Mouse (Mus musculus): ENCODE measurements around the gene Bbs9. TPM values are rescaled to one million over a fixed set of nuclear protein-coding genes. Genes with fewer than 3 reads are reported as not detected.

The Bbs9 gene
- total RNA-seq, 2 experiments from 2014 or later = 17.5 to 18.7 TPM

DNA sequence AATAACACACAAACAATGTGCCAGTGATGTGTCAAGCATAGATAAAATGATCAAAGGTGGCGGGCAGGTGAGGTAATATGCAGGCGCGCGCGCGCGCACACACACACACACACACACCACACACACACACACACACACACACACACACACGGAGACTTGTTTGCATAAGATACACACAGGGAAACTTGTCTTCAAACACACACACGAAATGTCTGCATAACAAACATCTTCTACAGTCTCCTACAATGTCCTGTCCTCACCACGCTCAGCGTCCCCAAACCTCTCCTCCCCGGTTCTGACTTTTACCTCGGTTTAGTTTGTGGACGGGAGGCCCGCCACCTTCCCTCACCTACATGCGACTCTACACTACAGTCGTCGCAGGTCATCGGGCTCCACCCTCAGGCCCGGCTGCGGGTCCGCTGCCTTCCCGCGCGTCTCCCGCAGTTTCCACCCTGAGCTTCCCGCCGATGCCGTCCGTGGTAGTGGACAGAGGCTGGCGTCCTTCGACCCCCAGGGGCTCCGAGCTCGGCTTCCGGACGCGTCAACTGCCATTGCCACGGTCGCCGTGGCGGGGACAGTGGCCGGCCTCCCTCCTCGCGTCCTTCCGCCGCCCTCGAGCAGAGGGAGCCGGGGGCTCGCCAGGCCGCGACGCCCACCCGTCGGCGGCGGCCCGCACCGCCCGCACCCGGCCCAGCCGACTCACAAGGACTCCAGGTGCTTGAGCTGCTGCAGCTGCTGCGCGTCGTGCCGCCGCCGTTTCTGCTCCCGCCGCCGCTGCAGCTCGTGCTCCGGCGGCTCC, 7.9 kb upstream of the Bbs9 start:
- peak; percentile 68 to 71 for DNase-seq
- intact Hi-C loops (cut with DNase I) = no loop called here

DNA sequence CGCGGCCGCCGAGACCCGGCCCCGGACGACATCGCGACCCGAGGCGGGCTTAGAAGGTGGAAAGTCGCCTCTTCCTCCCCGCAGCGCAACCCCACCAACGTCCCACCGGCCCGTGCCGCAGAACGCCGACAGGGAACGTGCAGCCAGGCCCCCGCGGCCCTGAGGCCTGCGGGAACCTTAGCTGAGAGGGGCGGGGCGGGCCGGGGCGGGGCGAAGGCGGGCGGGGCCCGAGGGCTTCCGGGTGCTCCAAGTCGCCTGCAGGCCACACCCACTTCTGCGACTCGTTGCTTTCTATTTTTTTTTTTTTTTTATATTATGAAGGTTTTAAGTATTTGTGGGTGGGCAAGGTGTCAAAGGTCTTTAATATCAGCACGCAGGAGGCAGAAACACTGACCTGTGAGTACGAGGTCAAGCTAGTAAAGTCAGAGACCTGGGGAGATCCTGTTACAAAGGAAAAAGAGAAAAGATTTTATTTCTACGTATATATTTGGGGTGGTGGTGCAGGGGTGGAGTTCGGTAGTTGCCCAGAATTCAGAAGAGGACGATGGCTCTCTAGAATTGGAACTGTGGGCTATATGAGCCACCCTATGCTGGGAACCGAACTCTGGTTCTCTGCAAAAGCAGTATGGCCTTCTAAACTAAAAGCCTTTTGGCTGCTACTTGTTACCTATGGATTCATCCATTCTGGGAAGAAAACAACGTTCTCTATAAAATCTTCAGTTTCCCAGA, 7.2 kb upstream of the Bbs9 start:
- intact Hi-C loops (cut with DNase I) = no loop called here
- DNase-seq = no peak

DNA sequence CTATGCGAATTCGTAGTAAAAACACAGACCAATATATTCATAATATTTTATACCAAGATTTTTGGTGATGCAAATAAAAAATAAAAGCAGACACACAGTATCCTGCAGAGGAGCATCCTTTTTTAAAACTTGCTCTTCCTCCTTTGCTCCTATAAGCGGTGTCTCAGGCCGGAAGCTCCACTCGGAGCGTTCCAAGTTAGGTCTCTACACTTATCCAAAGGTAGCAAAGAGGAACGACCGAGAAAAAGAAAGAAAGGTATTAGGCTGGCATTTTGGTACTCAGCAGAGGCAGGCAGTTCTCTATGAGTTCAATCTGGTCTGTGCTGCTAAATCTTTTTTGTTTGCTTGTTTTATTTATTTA, 6.6 kb upstream of the Bbs9 start:
- DNase-seq = no peak
- intact Hi-C loops (cut with DNase I) = no loop called here

DNA sequence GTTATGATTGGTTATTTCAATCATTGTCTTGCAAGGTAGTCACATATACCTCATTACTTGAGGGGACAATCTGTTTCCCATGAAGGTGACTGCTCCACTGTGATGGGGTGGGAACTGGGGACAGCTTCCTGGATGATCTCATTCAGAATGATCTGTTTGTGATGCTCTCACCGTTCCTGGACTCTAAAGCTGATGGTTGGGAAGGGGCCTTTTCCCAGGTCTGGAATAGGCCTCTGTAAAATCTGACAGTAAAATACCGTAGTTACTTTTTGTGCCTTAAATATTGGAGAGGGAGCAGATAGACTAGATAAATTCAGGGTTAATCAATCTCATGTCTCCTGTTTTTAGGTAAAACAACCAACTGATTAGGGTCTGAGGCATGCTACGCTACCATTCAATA, 5.9 kb upstream of the Bbs9 start, which contains the start of gene Rp9:
Gene Rp9 (minus strand): TSS at position 101 of the 400 bp plus-strand sequence.
- intact Hi-C loops (cut with DNase I) = no loop called here
- no peak for DNase-seq

GRCm38 (mm10) chr9:22476265-22476664, 750 bp downstream of the Bbs9 start:
- DNase-seq = peak; percentile 20 to 22
- intact Hi-C loops (cut with DNase I) = no loop called here

DNA sequence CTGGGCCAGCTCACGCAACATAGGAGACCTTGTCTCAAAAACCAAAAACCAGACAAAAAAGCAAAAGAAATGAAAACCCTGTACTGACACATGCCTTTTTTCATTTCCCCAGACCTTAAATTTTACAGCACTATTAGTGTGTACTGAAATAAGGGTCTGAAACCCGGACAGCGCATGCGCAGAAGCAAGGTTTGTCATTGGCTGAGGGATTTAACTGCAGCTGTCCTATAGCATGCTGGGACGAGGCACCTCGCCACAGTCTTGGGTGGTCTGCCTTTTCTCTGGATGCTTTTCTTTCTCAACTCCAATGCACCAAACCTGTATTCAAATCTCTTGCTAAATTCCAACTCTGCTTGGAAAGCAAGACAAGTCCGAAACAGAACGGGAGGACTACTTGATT, 3.4 kb downstream of the Bbs9 start:
- intact Hi-C loops (cut with DNase I) = no loop called here
- DNase-seq = no peak

- no peak for DNase-seq
- intact Hi-C loops (cut with DNase I) = no loop called here
Observed at GRCm38 (mm10) chr9:22483866-22484561, 8.5 kb downstream of the Bbs9 start.

DNA sequence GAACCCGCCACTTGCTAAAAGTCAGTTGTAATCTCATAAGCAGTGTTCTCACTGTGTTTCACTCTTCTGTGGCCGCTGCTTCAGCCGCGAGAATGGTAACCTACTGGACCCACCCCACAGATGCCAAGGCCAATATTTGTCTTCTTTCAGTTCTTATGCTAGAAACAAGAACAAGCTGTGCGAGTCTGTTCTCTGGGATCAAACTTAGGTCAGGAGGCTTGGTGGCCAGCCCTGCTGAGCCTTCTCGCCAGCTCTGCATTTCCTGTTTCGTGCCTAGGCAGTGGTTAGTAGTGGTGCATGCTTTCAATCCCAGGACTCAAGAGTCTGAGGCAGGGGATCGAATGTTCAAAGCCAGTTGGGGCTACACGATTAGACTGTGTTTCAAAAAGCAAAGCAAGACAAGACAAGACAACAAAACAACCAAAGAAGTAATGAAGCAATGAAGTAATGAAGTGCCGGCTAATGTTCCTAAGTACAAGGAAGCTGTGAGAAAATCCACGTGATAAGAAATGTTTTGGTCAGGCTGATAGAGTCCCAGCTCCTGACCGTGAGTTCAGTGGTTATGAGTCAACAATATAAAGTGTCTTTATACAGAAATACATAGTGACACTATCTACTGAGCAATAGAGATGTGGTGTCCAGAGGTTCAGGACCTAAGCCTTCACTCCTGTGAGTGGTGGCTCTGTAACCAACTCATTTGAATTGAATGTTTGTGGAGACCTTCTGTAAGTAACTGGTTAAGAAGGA, 9.2 kb downstream of the Bbs9 start:
- intact Hi-C loops (cut with DNase I) = no loop called here
- no peak for DNase-seq

DNA sequence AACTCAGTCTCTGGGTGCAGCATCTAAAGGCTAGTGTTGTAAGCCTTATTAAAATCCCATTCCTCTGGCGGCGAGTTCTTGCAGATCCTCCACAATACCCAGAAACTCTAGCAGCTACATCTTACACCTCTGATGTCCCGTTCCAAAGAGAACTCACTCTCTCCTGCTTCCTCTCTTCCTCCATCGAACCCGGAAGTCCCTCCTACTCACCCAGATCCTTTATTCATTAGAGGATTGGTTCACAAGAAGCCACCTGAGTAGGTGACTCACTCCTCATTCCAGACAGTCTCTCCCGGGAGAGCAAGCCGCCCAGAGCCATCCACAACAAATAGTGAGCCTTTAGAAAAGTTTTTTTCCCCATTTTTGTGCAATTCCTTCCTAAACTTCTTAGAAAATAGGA, 10.7 kb downstream of the Bbs9 start:
- no peak for DNase-seq
- intact Hi-C loops (cut with DNase I) = no loop called here

GRCm38 (mm10) chr9:22488963-22489362, 13.4 kb downstream of the Bbs9 start:
- intact Hi-C loops (cut with DNase I) = no loop called here
- DNase-seq = no peak

DNA sequence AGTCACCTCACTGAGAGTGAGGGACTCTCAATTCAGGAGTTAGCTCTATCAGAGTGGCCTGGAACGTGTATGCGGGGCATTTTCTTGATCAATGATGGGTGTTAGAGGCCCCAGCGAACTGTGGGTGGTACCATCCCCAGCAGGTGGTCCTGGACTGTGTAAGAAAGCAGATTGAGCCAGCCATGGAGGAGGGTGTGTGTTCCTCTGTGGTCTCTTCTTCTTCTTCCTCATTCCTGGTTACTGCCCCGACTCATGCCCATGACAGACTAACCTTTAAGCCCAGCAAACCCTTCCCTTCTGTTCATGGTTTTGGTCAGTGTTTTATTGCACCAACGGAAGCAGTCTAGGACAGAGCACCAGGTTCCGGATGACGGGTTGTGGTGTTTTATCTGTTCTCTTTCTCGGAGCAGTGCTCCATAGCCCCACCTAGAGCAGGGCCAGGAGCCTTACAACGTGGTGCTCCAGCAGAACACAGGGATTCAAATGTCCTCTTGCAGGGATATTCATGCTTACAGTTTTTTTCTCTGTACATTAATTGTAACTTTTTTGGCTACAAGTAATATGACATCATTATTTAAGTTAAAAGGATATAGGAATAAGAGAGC, 18.8 kb downstream of the Bbs9 start:
- no peak for DNase-seq
- intact Hi-C loops (cut with DNase I) = no loop called here

- no peak for DNase-seq
- intact Hi-C loops (cut with DNase I) = no loop called here
Observed at GRCm38 (mm10) chr9:22495133-22495532, 19.6 kb downstream of the Bbs9 start.

DNA sequence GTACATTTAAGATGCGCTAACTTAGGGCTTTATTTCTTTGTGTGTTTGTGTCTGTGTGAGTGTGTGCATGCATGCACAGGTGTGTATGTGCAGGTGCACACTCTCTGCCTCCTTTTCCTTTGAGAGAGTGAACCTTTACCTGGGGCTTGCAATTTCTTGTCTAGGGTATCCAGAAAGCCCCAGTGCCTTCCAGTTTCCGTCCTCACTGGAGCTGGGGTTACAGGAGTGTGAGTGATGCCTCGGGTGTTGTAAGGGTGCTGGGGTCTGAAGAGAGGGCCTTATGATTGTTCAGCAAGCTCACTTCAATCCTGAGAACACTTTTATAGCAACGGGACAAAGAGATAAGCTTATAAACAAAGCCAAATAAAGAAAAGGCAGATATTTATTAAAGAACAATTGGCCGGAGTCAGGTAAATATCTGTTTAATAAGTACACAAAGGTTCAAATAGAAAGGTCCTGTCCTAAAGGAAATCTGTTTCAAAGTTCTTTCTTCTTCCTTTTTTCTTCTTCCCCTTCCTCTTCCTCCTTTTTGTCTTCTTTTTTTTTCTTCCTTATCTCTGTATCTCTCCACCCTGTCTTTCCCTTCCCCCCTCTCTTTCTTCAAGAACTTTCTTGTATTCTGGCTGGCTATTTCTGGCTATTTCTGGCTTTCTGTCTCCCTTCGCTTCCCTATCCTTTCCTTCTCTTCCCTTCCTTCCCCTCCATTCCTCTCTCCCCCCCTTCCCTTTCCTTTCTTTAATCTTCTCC, 21.7 kb downstream of the Bbs9 start:
- no peak for DNase-seq
- intact Hi-C loops (cut with DNase I) = no loop called here

GRCm38 (mm10) chr9:22502972-22503371, 27.5 kb downstream of the Bbs9 start:
- intact Hi-C loops (cut with DNase I) = no loop called here
- DNase-seq = no peak

GRCm38 (mm10) chr9:22503581-22503980, 28.1 kb downstream of the Bbs9 start:
- no peak for DNase-seq
- intact Hi-C loops (cut with DNase I) = no loop called here

DNA sequence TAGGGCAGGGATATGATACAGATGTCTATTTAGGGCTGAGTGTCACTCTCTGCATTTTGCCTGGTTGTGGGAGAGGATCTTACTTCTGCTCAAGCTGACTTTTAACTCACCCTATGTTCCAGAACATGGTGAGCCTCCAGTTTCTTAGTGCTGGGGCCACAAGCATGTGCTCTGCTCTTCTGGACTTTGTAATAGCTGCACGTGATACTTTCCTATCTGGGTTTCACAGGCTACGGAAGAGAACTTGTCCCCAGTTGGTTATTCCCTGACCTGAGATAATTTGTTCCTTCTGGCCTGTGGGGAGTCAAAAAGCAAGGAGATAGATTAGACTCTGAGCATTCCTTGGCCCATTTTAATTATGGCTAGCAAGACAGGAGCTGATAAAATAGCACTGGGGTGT, 30.1 kb downstream of the Bbs9 start:
- DNase-seq = no peak
- intact Hi-C loops (cut with DNase I) = no loop called here

DNA sequence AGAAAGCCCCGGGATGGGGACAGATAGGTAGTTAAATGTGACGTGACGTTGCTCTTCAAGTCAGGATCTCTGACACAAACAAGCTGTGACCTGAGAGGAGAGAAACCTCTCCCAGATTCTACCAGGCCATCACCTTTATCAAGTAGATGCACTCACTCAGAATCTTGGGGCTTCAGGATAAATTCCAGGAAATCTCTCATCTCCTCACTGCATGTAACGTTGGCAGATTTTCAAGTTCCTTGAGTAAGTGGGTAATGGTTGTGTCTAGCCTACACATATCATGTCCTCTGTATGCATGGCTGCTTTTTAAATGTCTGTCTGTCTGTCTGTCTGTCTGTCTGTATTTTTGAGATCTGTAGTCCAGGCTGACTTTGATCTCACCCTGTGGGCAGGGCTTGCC, 39.6 kb downstream of the Bbs9 start:
- intact Hi-C loops (cut with DNase I) = no loop called here
- no peak for DNase-seq

DNA sequence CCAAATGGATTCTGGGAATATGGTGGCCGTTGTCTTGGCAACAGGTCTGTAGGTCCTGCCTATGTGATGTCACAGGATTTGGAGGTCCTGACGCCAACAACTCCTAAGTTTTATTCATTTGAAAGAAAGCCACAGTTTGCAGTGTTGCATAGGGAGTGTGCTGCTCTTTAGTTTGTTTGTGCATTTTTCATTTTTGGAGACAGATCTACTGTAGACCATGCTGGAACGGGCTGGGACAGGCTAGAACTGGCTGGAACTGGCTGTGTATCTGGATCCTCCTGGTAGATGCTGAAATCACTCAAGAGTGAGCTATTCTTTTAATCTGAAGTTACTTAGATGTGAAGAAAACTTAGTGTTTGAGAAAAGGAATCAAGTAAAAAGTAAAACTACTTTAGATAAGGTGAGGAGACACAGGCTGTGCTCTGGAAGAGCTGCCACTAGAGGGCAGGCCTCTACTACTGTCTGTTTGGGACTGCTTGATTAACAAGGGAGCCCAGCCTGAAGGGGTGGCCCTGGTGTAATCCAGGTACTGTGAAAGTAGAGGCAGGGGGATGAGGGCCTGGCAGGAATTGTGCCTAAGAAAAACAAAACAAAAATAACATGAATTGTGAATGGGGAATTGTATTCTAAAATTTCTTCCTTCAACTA, 43.0 kb downstream of the Bbs9 start:
- DNase-seq = peak; percentile 30 to 61
- intact Hi-C loops (cut with DNase I) = no loop called here

GRCm38 (mm10) chr9:22523460-22523859, 47.9 kb downstream of the Bbs9 start:
- no peak for DNase-seq
- intact Hi-C loops (cut with DNase I) = no loop called here

All from heart, postnatal 10 days (tissue).